Mouse (Mus musculus) heart, embryonic 10.5 days (tissue): ENCODE data around the gene Chchd10. TPM values are rescaled to one million over a fixed set of nuclear protein-coding genes. Genes with fewer than 3 reads are reported as not detected.

Experiments used
- DNase-seq: peaks from one replicate; pipeline ENCODE4 v3.0.0-alpha.2; 2017; ENCODE audit warnings: low spot score
- H3K27ac ChIP-seq: fragments of 300-500 bp; sonication (generic); 2 replicates; pipeline ENCODE4 v1.5.1; 2016; ENCODE audit warnings: mild to moderate bottlenecking
- H3K27me3 ChIP-seq: fragments of 300-500 bp; sonication (generic); 2 replicates; pipeline ENCODE4 v1.6.1; 2016; ENCODE audit warnings: mild to moderate bottlenecking; ENCODE audit not compliant: poor library complexity, insufficient read depth, severe bottlenecking
- H3K36me3 ChIP-seq: fragments of 300-500 bp; sonication (generic); 2 replicates; pipeline ENCODE4 v1.6.1; 2016; ENCODE audit warnings: mild to moderate bottlenecking, moderate library complexity
- H3K4me1 ChIP-seq: fragments of 300-500 bp; sonication (generic); 2 replicates; pipeline ENCODE4 v1.6.1; 2016; ENCODE audit warnings: mild to moderate bottlenecking
- H3K4me3 ChIP-seq: fragments of 300-500 bp; sonication (generic); 2 replicates; pipeline ENCODE4 v1.5.1; 2016; ENCODE audit warnings: mild to moderate bottlenecking, moderate library complexity
- H3K9me3 ChIP-seq: fragments of 300-500 bp; sonication (generic); 2 replicates; pipeline ENCODE4 v1.6.1; 2016; ENCODE audit warnings: mild to moderate bottlenecking, moderate library complexity
- WGBS: fragments of 180-500 bp; shearing (Covaris S2); methylation state at CpG from one replicate; pipeline ENCODE4 v1.1.7; 2016; 5-methylcytosine and 5-hydroxymethylcytosine counted together
- polyA plus RNA-seq: library from polyadenylated mRNA; unstranded; fragments of >200 nt; fragmentation: Nextera tagmentation; extraction: Ambion mirVana; gene quantifications from 2 replicates; pipeline ENCODE4 v1.2.1, GENCODE M21; 2016

Chchd10 gene
- polyA plus RNA-seq, 1 experiment from 2014 or later, result 333 TPM

DNA sequence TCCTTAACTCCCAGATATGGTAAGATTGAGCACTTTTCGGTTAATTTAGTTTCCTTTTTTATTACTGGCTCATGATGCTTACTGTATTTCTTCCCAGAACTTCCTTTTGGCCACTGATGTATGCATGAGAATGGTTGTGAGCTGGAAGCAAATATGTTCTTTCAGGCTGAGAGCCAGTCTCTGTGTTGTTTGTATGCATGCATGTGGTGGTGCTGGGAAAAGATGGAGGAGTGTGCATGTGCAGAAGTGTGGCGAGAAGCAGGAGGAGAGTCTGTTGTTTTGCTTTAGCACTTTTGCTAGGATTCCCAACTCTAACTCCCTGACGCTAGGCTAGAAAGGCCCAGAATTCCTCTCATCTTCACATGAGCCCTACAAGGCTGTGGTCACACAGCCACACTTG lies 46.5 kb downstream of the Chchd10 start:
- H3K36me3 ChIP-seq, result no peaks in the 10 kb centered on the region
- WGBS, result 84% methylated on average over 3 of the region's 3 CpGs

More for the DNA sequence above, 46.5 kb downstream of the Chchd10 start:
- no peak overlapping the region for H3K4me3 ChIP-seq
- no peaks in the 10 kb centered on the region for H3K4me1 ChIP-seq
- no peaks in the 10 kb centered on the region for H3K9me3 ChIP-seq
- DNase-seq, result no peak
- no peak overlapping the region for H3K27ac ChIP-seq
- no peaks in the 10 kb centered on the region for H3K27me3 ChIP-seq

Other genes starting within 250 kb of the Chchd10 start
- 20.0 and 24.0 TPM in 2 replicates for gene Cabin1, start 168.8 kb upstream of the Chchd10 start, polyA plus RNA-seq
- gene Ddt, start 159.7 kb upstream of the Chchd10 start, polyA plus RNA-seq, result 51.9 and 108 TPM in 2 replicates
- gene Gm20441, start 152.2 kb upstream of the Chchd10 start, polyA plus RNA-seq, result not detected in 2 replicates
- gene Gstt3, start 151.7 kb upstream of the Chchd10 start, polyA plus RNA-seq, result 2.6 and 4.2 TPM in 2 replicates
- 5.1 and 17.3 TPM in 2 replicates for gene Gstt1, start 134.5 kb upstream of the Chchd10 start, polyA plus RNA-seq
- not detected in 2 replicates for gene Gstt4, start 110.6 kb upstream of the Chchd10 start, polyA plus RNA-seq
- 8.7 and 11.4 TPM in 2 replicates for gene Gstt2, start 95.7 kb upstream of the Chchd10 start, polyA plus RNA-seq
- gene Mif, start 72.9 kb upstream of the Chchd10 start, polyA plus RNA-seq, result 3,089 and 3,244 TPM in 2 replicates
- gene Derl3, start 39.7 kb upstream of the Chchd10 start, polyA plus RNA-seq, result 3.1 and 5.0 TPM in 2 replicates
- 157 and 204 TPM in 2 replicates for gene Smarcb1, start 11.5 kb upstream of the Chchd10 start, polyA plus RNA-seq
- gene Mmp11, start 3.4 kb downstream of the Chchd10 start, polyA plus RNA-seq, result 19.4 and 39.0 TPM in 2 replicates
- 0.39 and 0.76 TPM in 2 replicates for gene Gm867, start 7.5 kb downstream of the Chchd10 start, polyA plus RNA-seq
- 0.74 and 0.83 TPM in 2 replicates for gene Vpreb3, start 9.9 kb downstream of the Chchd10 start, polyA plus RNA-seq
- gene Gm5134, start 21.4 kb downstream of the Chchd10 start, polyA plus RNA-seq, result 0.12 TPM in 1 of 2 replicates, not detected in the other
- 24.7 and 33.4 TPM in 2 replicates for gene Zfp280b, start 99.5 kb downstream of the Chchd10 start, polyA plus RNA-seq
- gene Slc5a4b, start 177.8 kb downstream of the Chchd10 start, polyA plus RNA-seq, result not detected in 2 replicates
- not detected in 2 replicates for gene Slc5a4a, start 214.3 kb downstream of the Chchd10 start, polyA plus RNA-seq